11 mouse cellular contexts compared by ENCODE assay signal in genomic region chr9:116366193-116366592, GRCm38 (mm10).
A peak's percentile ranks its signal among the peaks of the same experiment; 100 is the strongest.
DNase-seq lines count a peak whose midpoint lies in the region; ATAC-seq lines count a peak whose summit lies in the region.
"Had no signal": no experiment of that assay in that cellular context is flagged by ENCODE, and none has a peak within 500 bp of the region (broad histone marks: within the 10 kb centered on the region; RNA-seq: fewer than 3 reads in every experiment).

No protein-coding gene starts in this region.

- no peak overlapping the region for H3K4me2 ChIP-seq in liver, embryonic 11.5 days
- H3K4me2 ChIP-seq: embryonic facial prominence, embryonic 13.5 days had no signal

- peak; percentile 37 for DNase-seq in liver
- DNase-seq in liver, embryonic 11.5 days (ENCODE audit: low spot score) = no peak
- DNase-seq in induced T-regulatory cell, adult 2 months (ENCODE audit: low read depth) = peak; percentile 88
- DNase-seq in thymus, postnatal 25 days = peak; percentile 83
- DNase-seq in cerebellum, postnatal 10 days = no peak
- no peak for DNase-seq in right cerebral cortex, postnatal 4 days
- no peak for DNase-seq in layer of hippocampus, postnatal 10 days (ENCODE audit: low spot score in 2 of 2)

- H3K9ac ChIP-seq in liver, embryonic 11.5 days (ENCODE audit: low read depth, low read length) = no peak overlapping the region
- H3K9ac ChIP-seq: embryonic facial prominence, embryonic 13.5 days had no signal

- H3K4me1 ChIP-seq in liver, embryonic 11.5 days (replicated peaks; ENCODE audit: control insufficient read depth, insufficient read depth, low read length) = no peaks in the 10 kb centered on the region

- no peak overlapping the region for H3K27ac ChIP-seq in liver, embryonic 11.5 days (ENCODE audit: low read depth, low read length)
- H3K27ac ChIP-seq: heart, adult 2 months had no signal

- no peak overlapping the region for H3K4me3 ChIP-seq in liver, embryonic 11.5 days (ENCODE audit: low read depth, low read length)
- H3K4me3 ChIP-seq: embryonic facial prominence, embryonic 13.5 days; heart, adult 2 months; myocyte had no signal

- no peaks in the 10 kb centered on the region for H3K36me3 ChIP-seq in liver, embryonic 11.5 days (ENCODE audit: control insufficient read depth, insufficient read depth, low read length)
- H3K36me3 ChIP-seq: embryonic facial prominence, embryonic 13.5 days had no signal

- H3K9me3 ChIP-seq in liver, embryonic 11.5 days (ENCODE audit: control insufficient read depth, low read length) = no peaks in the 10 kb centered on the region
- H3K9me3 ChIP-seq: embryonic facial prominence, embryonic 13.5 days had no signal

- no peaks in the 10 kb centered on the region for H3K27me3 ChIP-seq in liver, embryonic 11.5 days (replicated peaks; ENCODE audit: control insufficient read depth, insufficient read depth, low read length)
- H3K27me3 ChIP-seq: embryonic facial prominence, embryonic 13.5 days had no signal

- 48% methylated on average over 9 of the region's 9 CpGs for WGBS in liver, embryonic 11.5 days

- no peak for ATAC-seq in liver, embryonic 11.5 days (replicated peaks; ENCODE audit: low FRiP score)
- ATAC-seq in megakaryocyte progenitor cell, adult 5-6 weeks (replicated peaks; ENCODE audit: poor library complexity) = peak; percentile 90

Comparison
In these comparisons a context has a peak if more than half of its experiments do, and no peak if none do; other contexts are left out.
1. DNase-seq: peak in liver (single experiment), induced T-regulatory cell, adult 2 months (single experiment) and thymus, postnatal 25 days (single experiment); none in liver, embryonic 11.5 days (single experiment), cerebellum, postnatal 10 days (0 of 2), right cerebral cortex, postnatal 4 days (single experiment) and layer of hippocampus, postnatal 10 days (0 of 2).